Mouse (Mus musculus): ENCODE data around the gene Wbp1l.
"Not testable (repeated sequence)": the region's sequence is repeated elsewhere in the genome, so short reads cannot be mapped to it uniquely, and the experiment has no call there.

The Wbp1l gene

DNA sequence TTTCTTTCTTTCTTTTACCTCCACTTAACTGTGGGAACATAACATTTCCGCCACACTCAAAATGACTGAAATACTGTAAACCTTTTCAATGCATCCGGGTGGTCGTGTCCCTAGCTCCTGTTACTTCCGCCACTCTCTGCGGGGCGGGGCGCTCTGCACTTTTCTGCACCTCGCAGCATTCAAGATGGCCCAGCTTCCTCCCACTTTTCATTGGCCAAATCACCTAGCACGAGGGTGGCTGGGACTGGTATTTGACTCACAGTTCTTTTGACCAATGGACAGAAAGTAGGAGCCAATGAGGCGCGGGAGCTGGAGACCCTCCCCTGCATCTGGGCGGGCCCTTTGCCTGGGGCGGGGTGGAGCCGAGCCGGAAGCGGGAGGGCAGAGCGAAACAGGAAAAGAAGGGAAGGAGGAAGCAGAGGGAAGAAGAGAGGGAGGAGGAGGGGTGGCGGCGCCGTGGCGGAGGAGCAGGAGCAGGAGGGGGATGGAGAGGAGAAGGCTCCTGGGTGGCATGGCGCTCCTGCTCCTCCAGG is at the start of gene Wbp1l:
Gene Wbp1l, plus strand, starts transcription at position 365 of the 533 bp plus-strand sequence.
- peak; percentile 100 for DNase-seq (ENCODE audit: extremely low read depth, low read depth)

DNA sequence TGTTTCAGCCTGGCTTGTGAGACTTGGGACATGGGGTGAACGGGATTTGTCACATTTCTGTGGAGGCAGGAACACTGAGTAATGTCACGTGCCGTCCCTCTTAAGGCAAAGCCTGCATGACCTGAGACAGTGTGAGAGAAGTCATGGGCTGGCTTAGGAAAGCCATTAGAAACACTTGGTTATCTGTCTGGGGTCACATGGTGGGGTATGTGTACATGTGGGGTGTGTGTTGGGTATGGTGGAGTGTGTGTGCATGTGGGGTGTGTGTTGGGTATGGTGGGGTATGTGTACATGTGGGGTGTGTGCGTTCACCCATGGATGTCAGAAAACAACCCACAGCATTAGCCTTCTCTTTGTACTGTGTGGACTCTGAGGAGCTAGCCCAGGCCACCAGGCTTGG is 48.5 kb upstream of the Wbp1l start:
- no peak for DNase-seq (ENCODE audit: extremely low read depth, low read depth)

DNA sequence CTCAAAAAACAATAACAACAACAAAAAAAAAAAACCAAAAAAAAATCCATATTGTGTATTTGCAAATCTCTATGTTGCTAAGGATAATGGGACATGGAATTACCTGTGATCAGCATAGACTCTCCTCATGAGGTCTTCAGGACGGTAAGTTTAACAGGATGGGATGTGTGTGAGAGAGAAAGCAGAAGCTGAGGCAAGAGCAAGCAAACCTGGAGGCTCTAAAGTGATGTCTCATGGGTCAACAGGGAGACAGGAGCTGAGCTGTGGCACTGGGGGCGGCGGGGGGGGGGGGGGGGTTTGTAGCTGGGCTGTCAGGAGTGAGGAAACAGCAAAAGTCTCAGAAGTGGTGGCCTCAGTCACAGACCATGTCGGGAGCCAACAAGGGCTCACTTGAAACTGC is 46.4 kb upstream of the Wbp1l start:
- peak; percentile 73 for DNase-seq (ENCODE audit: extremely low read depth, low read depth)

DNA sequence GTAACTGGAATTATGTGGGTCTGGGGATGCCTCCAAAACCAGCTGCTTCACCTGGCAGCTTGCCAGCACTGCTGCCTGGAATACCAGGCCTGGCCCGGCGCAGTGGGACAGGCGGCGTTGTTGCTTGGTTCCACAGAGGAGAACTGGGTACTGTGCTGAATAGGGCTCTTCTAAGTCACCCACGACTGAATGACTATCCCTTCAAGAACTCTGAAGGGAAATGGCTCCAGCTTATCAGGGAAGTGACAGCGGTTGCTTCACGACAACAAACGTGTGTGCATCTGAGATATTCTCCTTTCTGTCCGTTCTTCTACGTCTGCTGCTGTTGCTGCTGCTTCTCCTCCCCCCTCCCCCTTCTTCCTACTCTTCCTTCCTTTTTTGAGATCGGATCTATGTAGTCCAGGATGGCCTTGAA is 45.3 kb upstream of the Wbp1l start:
- peak; percentile 98 for DNase-seq (ENCODE audit: extremely low read depth, low read depth)

DNA sequence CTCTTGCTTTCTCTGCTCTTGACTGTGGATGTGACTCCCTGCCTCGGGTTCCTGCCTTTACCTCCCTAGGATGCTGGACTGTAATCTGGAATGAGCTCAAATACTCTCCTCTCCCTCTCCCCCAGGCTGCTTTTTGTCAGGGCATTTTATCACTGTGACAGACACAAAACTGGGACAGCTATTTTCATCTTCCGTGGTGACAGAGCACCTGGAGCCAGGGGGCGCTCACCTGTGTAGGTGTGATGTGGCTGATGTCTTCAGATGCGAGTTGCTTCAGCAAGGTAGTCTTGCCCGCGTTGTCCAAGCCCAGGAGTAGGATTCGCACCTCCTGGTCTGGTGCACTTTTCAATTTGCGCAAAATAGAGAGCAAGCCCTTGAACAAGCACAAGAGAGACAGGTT is 40.9 kb upstream of the Wbp1l start:
- no peak for DNase-seq (ENCODE audit: extremely low read depth, low read depth)

- DNase-seq (ENCODE audit: extremely low read depth, low read depth), result no peak
Observed at GRCm38 (mm10) chr19:46558631-46559030, 40.3 kb upstream of the Wbp1l start.

GRCm38 (mm10) chr19:46562132-46562531 is 36.8 kb upstream of the Wbp1l start:
- DNase-seq (ENCODE audit: extremely low read depth, low read depth), result peak; percentile 66

DNA sequence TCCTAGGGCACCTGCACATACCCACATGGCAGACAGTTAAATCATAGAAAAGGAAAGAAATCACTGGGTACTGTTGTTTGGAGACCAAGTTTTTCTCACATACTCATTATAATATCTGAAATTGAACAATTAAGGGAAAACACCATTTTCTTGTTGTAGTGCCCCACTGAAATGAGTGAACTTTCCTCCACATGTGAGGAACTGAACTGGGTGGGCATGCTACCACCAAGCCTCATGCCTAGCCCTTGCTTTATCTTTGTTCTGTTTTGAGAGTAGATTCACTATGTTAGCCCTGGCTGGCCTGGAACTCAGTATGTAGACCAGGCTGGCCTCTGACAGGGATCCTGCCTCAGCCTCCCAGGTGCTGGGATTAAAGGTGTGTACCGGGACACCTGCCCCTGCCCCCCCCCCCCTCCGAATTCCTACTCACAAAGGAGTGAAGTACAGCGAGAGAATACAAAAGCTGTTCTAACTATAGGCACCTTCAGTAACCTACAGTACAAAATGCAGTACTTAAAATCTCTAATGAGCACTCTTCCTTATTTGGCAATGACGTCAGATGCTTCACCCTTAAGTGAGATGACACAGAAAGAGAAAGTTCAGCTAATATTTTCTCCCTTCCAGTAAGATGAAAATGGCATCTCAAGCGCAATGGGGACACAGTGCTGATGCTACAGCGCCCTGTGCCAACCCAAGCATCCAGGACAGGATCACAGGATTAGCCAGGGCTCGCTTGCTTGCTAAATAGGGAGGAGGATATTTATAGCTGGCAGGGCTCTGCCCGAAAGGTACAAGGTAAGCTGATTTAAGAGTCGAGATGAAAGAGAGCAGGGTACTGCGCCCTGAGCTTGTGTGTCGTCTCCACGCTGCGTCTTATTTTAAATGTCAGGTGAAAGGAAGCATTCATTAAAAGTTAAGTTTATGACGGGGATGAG is 36.0 kb upstream of the Wbp1l start:
- no peak for DNase-seq (ENCODE audit: extremely low read depth, low read depth)

DNA sequence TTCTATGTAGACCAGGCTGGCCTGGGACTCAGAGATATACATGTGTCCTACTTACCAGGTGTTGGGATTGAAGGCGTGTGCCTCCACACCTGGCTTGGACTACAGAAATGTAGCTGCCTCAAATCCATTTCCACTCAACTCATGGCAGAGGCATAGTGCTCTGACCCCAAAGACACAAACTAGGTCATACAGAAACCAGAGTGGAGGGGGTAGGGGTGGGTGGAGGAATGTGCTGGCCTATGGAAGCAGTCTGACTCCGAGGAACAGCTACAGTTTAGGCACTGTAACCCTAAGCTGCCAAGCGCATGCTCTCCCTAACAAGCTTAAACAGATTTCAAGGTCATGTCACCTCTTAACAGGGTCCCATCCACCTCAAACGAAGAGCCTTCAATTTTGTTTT is 35.3 kb upstream of the Wbp1l start:
- DNase-seq (ENCODE audit: extremely low read depth, low read depth), result no peak

- DNase-seq (ENCODE audit: extremely low read depth, low read depth), result no peak
Observed at GRCm38 (mm10) chr19:46564043-46564462, 34.8 kb upstream of the Wbp1l start.

- DNase-seq (ENCODE audit: extremely low read depth, low read depth), result not testable (repeated sequence)
Observed at GRCm38 (mm10) chr19:46571211-46571877, 27.5 kb upstream of the Wbp1l start.

DNA sequence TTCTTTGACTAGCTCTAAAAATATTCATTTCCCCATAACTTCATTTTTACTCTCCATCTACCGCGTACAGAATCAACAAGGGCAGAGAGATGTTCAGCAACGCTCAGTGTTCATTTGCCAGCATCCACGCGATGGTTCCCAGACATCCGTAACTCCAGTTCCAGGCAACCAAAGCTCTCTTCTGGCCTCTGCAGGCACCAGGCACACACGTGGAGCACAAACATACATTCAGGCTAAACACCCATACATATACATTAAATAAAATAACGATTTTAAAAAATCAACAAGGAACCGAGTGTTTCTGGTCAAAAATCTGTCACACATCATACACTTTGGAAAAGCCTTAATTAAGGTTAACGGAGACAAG is 27.0 kb upstream of the Wbp1l start:
- DNase-seq (ENCODE audit: extremely low read depth, low read depth), result no peak

GRCm38 (mm10) chr19:46572548-46572947 is 26.3 kb upstream of the Wbp1l start:
- no peak for DNase-seq (ENCODE audit: extremely low read depth, low read depth)

DNA sequence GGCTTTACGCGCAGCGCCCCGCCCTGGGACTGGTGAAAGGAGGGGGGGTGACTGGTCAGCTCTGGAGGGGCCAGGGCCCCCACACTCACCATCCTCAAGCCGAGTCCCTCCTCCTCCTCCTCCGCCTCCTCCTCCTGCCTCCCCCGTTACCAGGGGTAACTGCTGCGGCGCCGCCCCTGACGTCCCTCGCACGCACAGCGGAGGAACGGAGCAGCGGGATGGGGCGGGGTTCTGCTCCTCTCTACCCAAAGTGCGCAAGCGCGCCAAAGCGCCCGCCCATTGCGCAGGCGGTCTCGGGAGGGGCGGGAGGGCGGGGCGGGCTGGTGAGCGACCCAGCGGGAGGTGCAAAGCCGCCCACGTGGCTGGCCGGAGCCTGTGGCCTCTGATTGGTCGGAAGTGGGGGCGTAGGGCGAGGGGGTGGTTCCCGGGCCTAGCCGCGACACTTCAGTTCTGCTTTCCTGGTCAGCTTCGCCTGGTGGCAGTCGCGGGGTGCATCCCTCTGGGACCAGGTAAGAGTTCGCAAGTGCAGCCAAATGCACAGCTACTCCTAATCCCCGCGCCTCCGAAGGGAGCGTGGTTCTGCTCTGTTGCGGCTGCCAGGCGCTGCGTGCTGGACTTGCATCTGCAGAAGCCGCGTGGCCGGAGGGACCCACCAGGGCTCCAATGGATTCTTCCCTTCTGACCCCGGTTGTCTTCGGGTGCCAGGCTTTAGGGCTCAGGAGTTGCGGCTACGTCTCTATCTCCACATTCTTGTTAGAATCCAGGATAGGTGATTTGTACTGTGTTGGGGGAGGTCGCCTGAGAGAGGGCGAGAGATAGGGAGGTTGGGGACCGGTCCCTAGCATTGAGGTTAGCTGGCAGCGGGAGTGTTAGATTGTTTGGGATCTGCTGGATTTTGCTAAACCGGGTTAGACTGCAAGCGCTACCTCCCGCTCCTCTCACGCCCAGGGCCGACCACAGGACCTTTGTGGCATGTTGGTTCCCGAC is 25.6 kb upstream of the Wbp1l start, which contains the start of the genes Arl3 and Sfxn2:
Gene Arl3, minus strand, starts transcription at position 248 of the 987 bp plus-strand sequence.
Gene Sfxn2, plus strand, starts transcription at position 415 of the 987 bp plus-strand sequence.
- peak; percentile 95 for DNase-seq (ENCODE audit: extremely low read depth, low read depth)

DNA sequence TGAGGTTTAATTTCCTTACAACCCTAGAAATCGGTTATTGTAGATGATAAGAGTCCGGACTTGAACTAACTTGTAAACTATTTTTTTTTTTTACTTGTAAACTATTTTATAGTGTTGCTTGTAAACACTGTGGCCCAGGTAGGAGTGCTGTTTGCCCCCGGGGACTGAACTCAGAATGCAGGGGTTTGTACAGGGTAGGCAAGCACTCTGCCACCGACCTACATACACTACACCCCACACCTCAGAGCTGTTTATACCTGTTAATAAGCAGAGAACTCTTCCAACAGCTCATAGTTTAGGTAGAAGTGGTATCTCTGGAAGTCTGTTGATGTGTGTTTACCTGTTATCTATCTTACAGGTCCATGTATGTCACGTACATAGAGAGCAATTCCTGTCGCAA is 24.9 kb upstream of the Wbp1l start:
- DNase-seq (ENCODE audit: extremely low read depth, low read depth), result no peak

GRCm38 (mm10) chr19:46575196-46575595 is 23.7 kb upstream of the Wbp1l start:
- DNase-seq (ENCODE audit: extremely low read depth, low read depth), result no peak

GRCm38 (mm10) chr19:46587823-46588508 is 10.9 kb upstream of the Wbp1l start:
- peak; percentile 58 for DNase-seq (ENCODE audit: extremely low read depth, low read depth)

DNA sequence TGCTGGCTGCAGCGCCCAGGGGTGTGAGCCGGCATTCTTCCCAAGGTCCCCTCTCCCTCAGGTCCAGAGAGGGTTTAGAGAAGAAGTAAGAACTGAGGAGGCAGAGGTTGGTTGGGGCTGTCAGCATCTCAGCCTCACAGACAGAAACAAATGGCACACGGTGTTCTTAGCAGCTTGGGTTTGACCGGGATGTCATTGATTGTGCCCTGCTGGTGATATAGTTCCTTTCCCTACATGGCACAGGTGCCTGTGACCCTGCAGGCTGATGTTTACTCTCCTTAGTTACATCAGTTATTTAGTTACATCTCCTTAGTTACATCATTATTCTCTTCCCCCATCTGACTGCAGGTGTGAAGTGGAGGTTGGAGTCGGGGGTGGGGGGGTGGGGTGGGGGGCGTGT is 7.3 kb upstream of the Wbp1l start:
- no peak for DNase-seq (ENCODE audit: extremely low read depth, low read depth)

GRCm38 (mm10) chr19:46592751-46593439 is 6.0 kb upstream of the Wbp1l start:
- no peak for DNase-seq (ENCODE audit: extremely low read depth, low read depth)

- no peak for DNase-seq (ENCODE audit: extremely low read depth, low read depth)
Observed at GRCm38 (mm10) chr19:46598187-46598586, 697 bp upstream of the Wbp1l start.
